Mouse (Mus musculus): ENCODE data around the gene Gm28043. TPM values are rescaled to one million over a fixed set of nuclear protein-coding genes. Genes with fewer than 3 reads are reported as not detected.
A peak's percentile ranks its signal among the peaks of the same experiment; 100 is the strongest.
"Not testable (repeated sequence)": the region's sequence is repeated elsewhere in the genome, so short reads cannot be mapped to it uniquely, and the experiment has no call there.

Gm28043 gene
- total RNA-seq (2021), result 1 to 10 TPM; 3.0 to 3.2 TPM
- long read RNA-seq, partial matches to known transcripts, result 6 of 13 reads
- long read RNA-seq, other reads (novel, unspliced or antisense), result 7 of 13 reads

DNA sequence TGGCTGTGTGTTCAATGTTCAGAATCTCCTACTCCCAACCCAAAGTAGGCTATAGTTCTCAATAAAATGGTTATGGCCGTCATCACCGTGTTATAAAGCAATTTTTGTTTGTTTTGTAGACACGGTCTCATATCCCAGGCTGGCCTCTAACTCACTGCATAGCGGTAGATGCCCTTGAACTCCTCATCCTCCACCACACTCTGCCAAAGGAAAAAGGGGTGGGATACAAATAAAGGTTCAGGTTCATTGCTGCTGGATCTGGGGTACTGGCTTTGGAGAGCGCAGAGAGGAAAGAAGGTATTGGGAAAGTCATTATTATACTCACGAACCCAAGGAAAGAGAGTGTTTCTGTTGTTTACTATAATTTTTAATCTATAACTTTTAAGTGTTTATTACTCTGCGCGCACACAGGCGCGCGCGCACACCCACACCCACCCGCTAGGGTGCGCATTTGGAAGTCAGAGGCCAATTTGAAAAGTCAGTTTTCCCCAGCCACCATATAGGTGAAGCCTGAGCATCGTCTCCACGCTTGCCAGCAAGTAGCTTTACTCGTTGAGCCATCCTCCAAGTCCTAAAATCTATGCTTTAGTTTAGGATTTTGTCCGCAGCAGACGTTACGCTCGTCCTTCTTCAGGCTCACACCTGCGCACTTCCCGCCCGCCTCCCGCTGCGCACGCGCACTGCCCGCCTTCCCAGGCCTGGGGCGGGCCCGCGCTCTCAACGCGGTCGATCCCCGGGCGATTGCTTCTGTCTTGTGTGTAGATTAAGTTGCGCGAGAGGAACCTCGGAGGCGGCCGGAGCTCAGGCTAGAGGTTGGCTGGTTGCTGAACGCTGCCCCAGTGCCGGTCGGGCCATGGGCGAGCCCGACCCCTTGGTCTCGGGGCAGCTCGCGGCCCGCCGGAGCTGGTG lies at the start of gene Gm28043, which contains the start of gene Rnf8:
TSS of gene Gm28043 (plus strand) at position 762 of the 909 bp plus-strand sequence.
TSS of gene Rnf8 (plus strand) at position 676 of the 909 bp plus-strand sequence.
- DNase-seq (ENCODE audit: low spot score in 2 of 2), result peak; percentile 91 to 95

DNA sequence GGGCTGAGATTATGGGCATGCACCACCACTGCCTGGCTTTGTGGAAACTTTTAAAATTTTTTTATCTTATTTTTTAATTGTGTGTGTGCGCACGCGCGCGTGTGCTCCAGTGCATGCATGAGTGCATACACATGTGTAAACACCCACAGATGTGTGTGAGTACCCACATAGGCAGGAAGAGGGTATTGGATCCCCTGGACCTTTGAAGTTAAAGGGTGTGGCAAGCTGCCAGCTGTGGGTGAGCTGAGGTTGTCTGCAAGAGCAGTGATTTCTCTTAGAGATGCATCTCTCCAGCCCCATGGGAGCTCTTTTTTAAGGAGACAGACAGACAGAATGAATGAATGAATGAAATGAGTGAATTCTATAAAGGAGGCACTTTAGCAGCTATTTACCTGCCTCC lies 49.2 kb upstream of the Gm28043 start:
- no peak for DNase-seq (ENCODE audit: low spot score in 2 of 2)

DNA sequence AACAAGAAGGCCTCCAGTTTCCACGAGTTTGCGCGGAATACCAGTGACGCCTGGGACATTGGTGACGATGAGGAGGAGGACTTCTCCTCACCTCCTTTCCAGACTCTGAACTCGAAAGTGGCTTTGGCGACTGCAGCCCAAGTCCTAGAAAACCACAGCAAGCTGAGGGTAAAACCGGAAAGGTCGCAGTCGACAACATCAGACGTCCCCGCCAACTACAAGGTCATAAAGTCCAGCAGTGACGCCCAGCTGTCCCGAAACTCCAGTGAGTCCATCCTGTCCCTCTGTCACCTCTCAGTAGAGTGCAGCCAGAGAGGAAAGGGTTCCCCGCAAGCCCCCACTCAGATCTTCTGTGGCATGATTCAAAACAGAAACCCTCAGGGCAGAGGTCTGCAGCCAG lies 46.2 kb upstream of the Gm28043 start:
- DNase-seq (ENCODE audit: low spot score in 2 of 2), result no peak

DNA sequence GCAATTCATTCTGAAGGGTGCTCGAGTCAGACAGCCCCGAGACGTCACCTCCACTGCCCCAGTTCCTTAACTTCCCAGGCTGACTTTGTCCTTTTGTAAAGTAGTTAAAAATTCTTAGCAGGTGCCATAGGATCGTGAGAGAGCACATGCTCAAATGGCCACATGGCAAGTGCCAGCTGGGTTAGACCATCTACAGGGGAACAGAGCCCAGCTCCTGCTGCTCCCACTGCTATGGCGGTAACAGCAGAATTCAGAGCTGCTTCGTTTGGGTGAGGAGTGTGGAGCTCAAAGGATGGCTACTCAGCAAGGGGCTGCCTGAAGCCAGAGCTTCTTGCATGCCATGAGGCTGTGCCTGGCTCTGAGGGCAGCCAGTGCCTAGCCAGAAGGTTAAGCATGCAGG lies 44.8 kb upstream of the Gm28043 start:
- no peak for DNase-seq (ENCODE audit: low spot score in 2 of 2)

DNA sequence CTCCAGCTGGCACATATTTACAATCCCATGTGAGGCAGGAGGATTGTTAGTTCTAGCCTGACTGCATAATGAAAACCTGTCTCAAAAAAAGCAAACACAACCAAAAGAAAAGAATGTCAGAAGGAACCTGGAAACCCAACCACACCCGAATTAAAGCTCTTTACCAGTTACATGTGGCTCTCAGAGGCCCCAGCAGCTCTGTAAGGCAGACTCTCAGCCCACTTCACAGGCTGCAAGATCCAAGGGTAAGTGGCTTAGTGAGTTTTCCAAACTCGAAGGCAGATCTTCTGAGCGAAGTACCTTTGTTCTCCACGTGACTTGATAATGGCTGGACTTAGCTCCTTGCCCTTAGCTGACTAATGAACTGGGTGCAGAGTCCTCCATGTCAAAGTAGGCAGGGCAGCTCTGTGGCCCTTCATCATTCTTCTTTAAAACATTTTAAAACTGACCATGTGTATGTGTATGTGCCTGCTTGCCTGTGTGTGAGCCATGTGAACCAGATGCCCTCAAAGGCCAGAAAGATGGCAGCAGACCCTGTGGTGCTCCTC lies 35.0 kb upstream of the Gm28043 start:
- DNase-seq (ENCODE audit: low spot score in 2 of 2), result no peak

DNA sequence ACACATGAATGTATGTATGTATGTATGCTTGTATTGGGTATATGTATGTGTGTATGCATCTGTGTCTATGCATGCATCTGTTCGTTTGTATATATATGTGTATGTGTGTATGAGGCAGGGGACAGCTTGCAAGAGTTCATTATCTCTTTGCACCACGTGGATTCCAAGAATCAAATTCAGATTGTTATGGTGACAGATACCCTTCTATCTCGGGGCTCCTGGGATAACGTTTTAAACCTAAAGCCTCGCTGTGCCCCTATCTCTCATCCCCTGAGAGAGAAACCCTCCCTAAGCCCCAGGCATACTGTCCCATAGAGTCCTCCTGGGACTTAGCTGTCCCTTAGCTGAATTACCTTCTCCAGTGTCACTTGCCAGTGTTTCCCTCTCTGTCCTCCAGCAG lies 31.1 kb upstream of the Gm28043 start:
- DNase-seq (ENCODE audit: low spot score in 2 of 2), result no peak

DNA sequence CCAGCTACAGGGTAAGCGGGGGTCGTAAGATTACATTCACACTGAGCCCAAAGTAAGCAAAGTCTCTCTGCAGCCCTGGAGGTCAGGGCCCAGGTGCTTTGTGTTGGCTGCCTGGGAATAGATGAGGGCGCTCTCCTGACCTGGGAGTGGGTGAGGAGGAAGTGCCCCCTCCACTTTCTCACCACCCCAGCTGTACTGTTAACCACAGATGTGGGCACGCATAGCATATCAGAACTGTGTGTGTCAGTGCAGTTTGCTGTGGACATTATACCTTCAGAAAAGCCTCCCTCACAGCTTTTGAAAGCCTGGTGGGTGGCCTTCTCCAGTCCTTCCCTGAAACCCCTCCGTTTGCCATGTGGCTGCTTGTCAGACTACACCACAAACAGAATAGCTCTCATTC lies 30.4 kb upstream of the Gm28043 start:
- DNase-seq (ENCODE audit: low spot score in 2 of 2), result peak in 1 of 2 experiments; percentile 24

DNA sequence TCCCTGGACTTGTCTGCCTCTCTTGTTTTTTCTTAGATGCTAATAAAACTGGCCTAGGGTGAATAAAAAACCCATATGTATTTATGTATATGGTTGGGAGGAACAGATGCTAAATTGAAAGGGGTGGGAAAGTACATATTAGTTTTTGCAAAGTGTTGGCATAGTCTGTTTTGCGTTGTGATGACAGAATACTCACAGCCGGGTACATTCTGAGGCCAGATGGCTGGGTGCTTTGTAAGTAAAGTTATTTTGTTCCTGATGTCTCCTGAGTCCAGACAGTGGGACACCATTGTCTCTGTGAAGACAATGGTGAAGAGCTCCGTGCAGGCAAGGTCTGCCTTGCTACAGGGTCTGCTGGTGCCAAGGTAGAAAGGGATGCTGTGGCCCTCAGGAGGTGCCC lies 29.9 kb upstream of the Gm28043 start:
- DNase-seq (ENCODE audit: low spot score in 2 of 2), result peak in 1 of 2 experiments; percentile 80

DNA sequence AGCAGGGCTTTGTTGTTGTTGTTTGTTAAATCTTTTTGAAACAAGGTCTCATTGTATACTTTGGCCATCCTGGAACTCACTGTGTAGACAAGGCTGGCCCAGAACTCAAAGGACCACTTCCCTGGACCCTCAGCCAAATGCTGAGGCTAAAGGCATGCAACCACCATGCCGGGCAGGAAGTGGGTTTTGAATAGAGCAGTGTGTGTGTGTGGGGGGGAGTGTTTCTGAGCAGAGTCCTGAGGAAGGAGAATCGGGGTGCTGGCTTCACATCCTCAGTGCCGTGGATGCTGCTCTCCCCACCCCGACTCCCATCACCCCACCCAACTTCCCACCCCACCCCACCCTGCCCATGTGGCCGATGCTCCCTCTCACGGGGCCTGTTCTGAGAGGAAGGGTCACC lies 29.2 kb upstream of the Gm28043 start:
- no peak for DNase-seq (ENCODE audit: low spot score in 2 of 2)

DNA sequence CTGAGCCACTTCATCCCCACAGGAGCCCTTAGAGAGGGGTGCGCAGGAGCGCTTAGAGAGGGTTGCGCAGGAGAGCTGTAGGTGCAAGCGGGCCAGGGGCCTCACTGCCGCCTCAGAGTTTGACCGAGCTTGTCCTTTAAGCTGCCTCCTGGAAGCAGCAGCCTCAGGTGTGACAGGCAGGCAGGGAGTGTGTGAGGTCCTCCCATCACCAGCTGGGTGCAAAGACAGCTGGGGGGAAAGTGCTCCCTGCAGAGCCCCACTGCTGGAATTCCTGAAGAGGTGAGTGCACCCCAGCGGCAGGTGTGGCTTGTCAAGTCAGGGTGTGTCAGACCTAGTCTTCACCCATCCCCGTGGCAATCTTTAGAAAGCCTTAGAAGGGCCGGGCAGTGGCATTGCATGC lies 27.8 kb upstream of the Gm28043 start:
- DNase-seq (ENCODE audit: low spot score in 2 of 2), result no peak

DNA sequence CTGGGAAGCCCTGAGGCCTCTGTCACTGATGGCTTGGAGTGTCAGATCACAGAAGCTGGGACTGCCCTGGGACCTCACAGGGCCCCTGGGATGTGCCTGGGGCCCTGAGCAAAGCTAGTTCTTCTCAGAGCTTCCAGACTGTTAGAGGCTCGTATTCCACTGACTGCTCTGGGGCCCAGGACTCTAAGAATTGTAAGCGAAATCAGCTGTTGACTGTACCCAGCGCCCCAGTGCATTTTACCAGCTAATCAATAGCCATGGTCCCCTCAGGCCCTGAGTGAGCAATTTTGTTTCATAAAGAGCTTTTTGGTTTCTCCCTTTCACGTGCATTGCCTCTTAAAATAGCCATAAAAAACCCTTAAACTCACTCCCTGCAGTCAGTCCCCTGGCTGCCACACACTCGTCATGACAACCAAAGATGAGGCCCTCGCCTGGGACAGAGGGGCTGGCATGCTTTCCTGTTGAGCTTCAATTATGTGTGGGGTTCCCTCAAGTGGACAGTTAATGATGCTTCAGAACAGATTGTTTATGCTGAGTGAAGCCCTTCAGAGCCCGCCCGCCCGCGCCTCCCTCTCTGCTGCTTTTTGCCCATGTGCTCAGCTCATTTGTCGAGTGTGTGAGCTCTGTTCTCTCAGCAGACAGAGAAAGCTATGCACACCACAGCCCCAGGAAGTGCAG lies 25.3 kb upstream of the Gm28043 start:
- DNase-seq (ENCODE audit: low spot score in 2 of 2), result peak; percentile 31 to 50

DNA sequence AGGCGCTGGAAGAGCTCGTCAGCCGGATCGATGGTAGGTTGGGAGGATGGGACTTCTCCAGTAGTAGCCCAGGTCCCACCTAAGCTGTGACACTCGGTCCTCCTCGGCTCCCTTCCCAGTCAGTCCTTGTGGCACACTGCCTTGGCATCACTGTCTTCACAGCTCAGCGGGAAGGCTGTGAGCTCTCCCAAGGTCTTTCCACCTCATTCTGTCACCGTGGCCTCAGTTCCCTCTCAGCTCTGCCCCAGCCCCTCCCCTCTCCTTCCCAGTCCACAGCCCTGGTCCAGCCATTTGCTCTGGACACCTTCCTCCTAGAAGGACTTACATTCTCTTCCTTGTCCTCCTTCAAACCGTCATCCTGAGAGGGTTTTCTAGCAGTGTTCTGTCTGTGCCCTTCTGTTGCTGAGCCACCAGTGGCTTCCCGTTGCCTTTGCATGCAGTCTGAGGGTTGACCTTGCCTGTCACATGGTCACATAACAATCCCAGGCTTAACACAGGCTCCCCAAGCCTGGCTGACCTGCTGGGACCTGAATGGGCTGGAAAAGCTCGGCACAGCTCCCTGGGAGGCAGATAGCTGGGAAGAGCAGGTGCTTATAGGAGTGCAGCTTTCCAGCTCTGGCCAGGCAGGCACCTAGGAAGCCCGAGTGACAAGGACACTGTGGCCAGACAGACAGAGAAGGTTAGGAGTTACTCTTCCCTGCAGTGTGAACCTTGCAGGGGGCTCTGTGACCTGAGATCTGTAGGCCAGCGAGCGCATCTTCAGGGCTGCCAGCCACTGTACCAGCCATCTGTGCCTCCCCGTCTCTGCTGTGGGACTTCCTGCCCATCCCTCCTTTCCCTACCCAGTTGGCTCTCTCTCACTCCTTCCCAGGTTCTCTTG lies 18.5 kb upstream of the Gm28043 start:
- no peak for DNase-seq (ENCODE audit: low spot score in 2 of 2)

DNA sequence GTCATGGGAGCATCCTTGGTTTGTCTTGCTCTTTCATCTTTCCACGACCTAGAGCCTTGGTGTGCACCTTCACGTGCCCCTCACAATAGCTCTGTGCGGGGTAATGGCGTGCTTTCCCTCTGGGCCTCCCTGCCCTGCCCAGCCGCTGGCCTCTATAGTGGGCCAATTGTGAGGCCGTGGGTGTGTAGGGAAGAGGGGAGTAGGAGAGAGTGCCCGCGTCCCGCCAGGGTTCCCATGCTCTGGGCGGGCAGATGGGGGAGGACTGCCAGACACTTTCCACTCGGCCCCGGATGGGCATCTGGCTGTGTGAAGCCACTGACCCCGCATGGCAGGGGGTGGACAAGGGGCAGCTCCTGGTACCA lies 17.9 kb upstream of the Gm28043 start:
- no peak for DNase-seq (ENCODE audit: low spot score in 2 of 2)

DNA sequence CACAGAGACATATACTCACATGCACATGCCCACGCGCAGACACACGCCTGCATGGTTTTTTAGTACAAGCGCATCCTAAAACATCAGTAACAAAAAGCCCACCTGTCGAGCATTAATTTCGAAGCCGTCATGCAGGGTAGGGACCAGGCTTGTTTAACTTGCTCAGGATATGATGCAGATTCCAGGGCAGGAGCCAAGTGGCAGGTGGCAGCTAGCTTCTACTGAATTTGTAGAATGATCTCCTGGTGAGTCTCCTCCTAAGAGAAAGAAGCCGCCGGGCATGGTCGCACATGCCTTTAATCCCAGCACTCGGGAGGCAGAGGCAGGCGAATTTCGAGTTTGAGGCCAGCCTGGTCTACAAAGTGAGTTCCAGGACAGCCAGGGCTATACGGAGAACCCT lies 15.6 kb upstream of the Gm28043 start:
- DNase-seq (ENCODE audit: low spot score in 2 of 2), result no peak

DNA sequence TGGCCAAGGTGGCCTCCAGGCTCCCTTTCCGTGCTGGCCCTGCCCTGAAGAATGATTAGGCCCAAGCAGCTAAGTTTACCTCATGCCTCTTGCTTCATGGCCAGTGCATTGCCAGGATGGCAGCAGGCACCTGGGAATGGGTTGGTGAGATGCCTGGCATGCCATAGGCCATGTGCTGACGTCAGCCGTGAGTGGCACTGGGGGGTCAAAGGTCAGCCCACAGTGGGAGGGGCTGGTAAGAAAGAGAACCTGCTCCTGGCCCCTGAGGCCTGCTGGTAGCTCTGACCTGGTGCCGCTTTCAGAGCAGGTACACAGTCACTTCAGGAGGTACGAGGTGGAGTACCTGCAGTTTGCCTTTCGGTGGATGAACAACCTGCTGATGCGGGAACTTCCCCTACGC lies 15.1 kb upstream of the Gm28043 start:
- DNase-seq (ENCODE audit: low spot score in 2 of 2), result no peak

DNA sequence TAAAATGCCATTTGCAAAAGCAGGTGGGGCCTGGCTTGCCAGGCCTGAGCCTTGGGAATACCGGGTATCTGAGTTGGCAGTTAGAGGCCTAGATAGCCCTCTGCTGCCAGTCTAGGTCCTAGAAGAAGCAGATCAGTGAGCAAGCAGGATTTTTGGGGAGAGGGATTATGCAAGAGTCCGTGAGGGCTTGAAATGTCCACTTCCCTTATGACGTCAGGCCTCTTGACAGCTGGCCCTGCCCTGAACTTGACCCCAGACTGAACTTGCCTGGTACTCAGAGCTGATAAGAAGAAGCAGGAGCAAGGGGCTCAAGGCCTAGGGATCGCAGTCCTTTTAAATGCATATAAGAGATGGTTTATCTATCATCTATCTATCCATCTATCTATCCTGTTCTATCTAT lies 13.3 kb upstream of the Gm28043 start:
- no peak for DNase-seq (ENCODE audit: low spot score in 2 of 2)

DNA sequence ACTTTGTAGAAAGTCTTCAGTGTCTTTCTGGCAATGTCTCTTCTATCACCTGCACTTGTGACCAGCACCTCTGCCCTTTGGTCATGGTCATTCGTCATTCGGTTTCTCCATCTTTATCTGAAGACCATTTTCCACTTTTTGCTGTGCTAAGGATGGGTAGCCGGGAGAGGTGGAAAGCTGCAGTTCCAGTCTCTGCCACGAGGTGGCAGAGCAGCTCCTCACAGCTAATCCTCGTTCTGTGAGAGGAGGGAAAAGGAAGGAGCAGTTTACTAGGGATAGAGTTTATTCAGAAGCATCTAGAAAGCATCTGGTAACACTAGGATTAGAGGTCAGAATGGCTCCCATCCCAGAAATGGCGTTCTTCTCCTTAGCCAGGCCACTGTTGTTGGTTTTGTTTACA lies 11.4 kb upstream of the Gm28043 start:
- DNase-seq (ENCODE audit: low spot score in 2 of 2), result peak; percentile 64 to 87

DNA sequence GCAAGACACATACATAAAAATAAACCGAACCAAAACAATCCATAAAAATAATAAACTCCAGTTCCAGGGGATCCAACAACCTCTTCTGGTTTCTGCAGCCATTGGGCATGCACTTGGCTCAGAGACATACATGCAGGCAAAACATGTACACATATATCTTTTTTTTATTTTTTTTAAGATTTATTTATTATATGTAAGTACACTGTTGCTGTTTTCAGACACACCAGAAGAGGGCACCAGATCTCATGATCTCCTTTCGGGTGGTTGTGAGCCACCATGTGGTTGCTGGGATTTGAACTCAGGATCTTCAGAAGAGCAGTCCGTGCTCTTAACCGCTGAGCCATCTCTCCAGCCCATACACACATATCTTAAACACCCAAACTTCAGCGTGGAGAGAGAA lies 1.2 kb upstream of the Gm28043 start:
- DNase-seq (ENCODE audit: low spot score in 2 of 2), result not testable (repeated sequence)

DNA sequence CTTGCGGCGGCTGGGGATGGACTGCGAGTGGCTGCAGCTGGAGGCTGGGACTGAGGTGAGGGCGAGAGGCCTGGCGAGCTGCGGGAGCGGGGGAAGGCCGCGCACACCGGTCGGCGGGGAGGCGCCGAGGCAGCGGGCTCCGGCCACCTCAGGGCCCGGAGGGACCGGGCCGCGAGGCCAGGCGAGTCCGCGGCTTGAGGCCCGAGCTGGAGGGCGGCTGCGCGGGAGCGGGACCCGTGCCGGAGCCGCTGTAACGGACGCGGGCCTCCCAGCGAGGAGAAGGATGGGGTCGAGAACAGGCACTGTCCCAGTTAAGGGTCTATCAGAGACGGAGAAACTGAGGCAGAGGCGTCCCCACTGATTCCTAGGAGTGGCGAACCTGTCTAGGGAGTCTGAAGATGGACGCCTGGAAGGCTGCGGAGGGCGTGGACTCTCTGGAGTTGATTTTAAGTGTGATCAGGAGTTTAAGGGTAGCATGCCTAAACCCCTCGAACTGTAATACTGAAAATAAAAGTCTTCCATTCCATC lies 412 bp downstream of the Gm28043 start:
- DNase-seq (ENCODE audit: low spot score in 2 of 2), result no peak

DNA sequence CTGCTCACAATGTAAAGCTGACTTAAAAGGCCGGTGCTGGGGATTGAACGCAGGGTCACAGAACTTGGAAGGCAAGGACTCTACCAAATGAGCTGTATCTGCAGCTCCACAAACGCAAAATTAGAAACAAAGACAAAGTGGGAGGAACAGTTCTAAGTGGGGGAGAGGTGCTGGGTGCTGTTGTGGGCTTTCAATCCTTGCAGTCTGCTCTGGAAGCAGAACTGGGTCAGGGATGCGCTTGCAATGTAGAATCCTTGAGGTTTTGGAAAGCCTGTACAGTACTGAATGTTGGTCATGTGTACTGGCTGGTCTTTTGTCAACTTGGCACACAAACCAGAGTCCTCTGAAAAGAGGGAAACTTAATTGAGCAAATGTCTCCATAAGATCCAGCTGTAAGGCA lies 940 bp downstream of the Gm28043 start:
- peak in 1 of 2 experiments; percentile 19 for DNase-seq (ENCODE audit: low spot score in 2 of 2)

DNA sequence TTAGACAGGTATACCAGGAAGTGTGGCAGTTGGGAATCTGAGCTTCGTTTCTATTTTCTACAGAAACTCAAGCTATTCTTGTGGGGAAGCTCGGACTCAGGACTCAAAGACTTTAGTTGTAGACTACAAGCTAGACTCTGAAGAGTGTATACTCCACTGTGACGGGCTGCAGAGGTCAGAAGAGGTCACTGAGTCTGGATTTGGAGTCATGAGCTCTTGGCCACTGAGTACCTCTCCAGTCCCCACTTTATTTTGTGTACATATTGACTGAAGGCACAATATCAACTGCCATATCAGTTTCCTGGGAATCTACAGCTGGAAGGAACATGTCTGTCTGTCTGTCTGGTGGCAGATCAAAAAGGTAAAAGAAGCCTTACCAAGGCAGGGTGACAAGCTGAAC lies 4.6 kb downstream of the Gm28043 start:
- DNase-seq (ENCODE audit: low spot score in 2 of 2), result no peak

Measured in layer of hippocampus, adult 18-20 months (tissue).